Mouse (Mus musculus) MEL-GATA-1-ER (cell line): ENCODE data around the gene Oprm1.
"Not testable (repeated sequence)": the region's sequence is repeated elsewhere in the genome, so short reads cannot be mapped to it uniquely, and the experiment has no call there.

ENCODE experiments used
- DNase-seq: peaks from one replicate; pipeline ENCODE4 v3.0.0-alpha.2; 2012; ENCODE audit warnings: low read depth; ENCODE audit errors: extremely low read depth

Oprm1 gene

GRCm38 (mm10) chr10:6758206-6758605 is at the start of gene Oprm1:
Gene Oprm1 (plus strand): TSS chr10:6758506.
- no peak for DNase-seq

DNA sequence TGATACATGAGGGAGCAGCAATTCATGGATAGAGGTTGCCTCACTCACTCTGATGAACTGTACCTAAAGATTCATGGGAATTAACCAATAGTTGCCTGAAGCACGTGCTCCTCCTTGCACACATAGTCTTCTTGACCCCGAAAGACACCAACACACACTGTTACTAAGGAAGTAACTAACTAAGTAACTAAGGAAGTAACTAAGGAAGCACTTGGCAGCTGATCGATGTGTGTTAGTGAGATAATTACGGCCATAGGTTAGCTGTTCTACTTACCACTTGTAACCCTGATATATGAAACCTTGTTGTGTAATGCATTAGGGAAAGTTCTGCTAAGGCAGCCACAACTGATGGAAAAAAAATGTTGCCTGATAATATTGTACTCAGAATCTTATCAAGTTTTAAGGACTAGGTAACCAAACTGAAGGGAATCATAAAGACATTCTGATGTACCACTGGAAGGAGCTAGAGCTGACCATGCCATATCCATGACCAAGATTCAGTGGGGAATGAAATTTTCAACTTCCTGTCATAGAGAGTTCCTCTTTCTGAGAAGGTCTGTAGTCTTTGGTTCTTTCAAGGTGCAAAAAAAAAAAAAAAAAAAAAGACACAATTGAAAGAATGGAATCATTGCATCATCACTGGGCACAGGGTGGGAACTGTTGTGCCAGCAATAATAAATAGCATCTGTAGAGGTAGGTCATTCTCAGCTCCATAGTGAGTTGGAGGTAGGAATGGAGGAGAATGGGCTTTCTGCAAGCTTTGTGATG is 40.9 kb upstream of the Oprm1 start:
- no peak for DNase-seq

GRCm38 (mm10) chr10:6723765-6724164 is 34.5 kb upstream of the Oprm1 start:
- DNase-seq = no peak

DNA sequence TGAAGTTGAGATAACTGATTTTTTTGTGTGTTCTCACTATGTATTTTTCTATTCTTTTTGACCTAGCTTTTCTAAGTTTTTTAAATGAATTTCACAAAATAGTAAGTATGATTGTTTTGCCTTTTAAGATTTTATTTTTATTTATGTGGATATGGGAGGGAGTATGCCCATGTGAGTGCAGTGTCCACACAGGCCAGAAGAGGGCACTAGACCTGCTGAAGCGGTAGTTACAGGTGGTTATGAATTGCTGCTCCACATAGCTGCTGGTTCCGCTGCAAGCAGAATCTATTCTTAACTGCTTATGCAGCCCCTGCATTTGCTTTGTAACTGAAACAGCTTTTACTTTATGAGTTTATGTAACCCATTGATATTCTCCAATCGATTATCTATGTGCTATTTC is 29.8 kb upstream of the Oprm1 start:
- DNase-seq = peak; percentile 0

GRCm38 (mm10) chr10:6753375-6753774 is 4.9 kb upstream of the Oprm1 start:
- no peak for DNase-seq

GRCm38 (mm10) chr10:6761287-6761811 is 3.0 kb downstream of the Oprm1 start, which contains the start of gene Gm10945:
Gene Gm10945 (minus strand): TSS chr10:6761761.
- DNase-seq = no peak

DNA sequence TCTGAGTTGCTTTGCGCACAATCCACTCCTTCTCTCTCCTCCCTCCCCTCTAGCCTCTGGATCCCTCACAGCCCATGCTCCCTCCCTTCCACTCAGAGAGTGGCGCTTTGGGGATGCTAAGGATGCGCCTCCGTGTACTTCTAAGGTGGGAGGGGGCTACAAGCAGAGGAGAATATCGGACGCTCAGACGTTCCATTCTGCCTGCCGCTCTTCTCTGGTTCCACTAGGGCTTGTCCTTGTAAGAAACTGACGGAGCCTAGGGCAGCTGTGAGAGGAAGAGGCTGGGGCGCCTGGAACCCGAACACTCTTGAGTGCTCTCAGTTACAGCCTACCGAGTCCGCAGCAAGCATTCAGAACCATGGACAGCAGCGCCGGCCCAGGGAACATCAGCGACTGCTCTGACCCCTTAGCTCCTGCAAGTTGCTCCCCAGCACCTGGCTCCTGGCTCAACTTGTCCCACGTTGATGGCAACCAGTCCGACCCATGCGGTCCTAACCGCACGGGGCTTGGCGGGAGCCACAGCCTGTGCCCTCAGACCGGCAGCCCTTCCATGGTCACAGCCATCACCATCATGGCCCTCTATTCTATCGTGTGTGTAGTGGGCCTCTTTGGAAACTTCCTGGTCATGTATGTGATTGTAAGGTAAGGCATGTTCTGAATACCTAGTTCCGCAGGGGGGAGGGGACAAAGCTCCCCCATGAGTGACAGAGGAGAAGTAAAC is 30.4 kb downstream of the Oprm1 start:
- DNase-seq = no peak

DNA sequence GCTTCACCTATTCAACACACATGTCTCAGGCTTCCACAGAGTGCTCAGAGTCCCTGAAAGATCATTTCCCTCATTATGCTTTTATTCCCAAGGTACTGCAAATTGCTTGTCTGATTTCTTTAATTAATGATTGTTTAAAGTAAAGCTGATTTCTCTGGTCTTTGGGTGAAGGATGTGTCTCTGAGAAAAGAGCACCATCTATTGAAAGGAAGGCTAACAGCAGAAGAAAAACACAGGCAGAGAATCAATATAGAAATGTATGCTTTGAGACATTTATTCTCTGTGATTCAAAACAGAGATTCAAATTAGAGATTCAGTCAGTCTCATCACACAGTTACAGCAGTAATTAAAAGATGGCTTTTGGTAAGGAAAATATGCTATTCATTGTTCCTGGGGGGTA is 31.9 kb downstream of the Oprm1 start:
- DNase-seq = no peak

DNA sequence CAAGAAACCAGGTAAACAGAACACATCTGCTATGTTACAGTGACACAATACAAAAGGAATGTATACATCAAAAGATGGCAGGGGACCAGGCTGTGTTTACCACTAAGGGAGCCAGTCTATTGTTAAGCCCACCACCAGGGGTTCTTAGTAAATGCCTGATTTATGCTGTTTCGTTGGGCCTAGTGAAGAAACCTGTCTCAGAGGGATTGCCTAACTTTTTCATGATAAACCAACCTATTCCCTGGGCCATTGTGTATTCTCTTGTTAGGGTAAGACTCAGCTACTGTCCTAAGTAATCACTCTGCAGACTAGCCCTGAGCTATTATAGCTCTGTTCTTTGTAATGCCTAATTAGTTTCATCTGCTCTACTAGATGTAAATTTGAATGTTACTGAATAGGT is 62.3 kb downstream of the Oprm1 start:
- no peak for DNase-seq

DNA sequence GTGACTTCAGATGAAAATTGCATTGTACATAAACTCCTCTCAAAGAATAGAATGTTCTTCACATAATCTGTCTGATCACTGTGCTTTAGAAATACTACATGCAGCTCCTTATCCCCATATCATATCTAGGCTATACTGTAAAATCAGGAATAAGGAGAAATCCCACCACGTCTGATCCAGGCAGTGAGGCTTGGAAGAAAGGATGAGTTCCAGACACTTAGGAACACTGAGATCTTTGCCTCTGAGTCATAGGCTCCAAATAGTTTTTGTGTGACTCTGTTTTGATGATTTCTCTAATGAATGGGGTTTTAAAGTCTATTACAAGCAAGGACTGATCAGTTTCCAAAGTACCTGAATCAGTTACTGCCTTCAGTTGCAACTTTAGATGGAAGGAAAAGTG is 83.9 kb downstream of the Oprm1 start:
- DNase-seq = no peak

DNA sequence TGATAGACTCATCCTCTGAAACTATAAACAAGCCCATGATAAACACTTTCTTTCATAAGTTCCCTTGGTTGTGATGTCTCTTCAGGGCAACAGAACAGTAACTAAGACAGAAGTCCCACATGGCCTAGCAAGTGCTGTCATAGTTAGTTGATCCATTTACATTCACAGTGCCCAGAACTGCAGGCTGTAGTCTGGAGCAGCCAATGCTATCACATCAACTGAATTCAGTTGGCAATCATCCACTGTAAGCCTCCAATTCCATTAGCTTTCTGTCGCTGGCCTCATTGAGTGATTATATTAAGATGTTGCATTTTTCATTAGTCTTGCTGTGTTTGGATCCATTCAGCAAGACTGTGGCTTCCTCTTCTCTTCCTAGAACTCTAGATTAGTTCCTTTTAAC is 88.0 kb downstream of the Oprm1 start:
- DNase-seq = no peak

DNA sequence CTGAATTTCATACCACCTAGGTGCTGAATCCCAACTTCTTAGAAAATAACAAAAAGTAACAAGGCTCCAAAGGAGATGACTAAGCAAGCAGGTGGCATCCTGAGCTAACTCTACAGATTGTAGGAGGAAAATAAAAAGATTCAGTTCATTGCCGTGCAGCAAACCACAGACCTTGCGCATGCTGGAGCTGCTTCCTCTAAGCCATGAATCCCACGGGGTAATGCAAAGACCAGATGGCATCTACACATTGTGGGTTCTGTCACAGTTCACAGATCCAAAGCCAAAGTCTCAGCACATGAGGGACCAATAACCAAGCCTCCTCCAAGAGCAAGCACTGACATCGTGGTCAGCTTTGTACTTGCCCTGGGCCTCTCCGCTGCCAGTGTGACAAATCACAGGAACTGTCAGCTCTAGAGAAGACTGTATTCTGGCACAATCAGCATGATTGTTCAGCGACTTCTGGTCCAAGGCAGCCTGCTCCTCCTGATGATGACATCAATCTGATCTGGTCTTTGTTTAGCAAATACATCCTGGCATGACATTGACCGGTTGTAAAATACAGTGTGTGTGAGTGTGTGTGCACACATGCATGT is 90.0 kb downstream of the Oprm1 start:
- DNase-seq = no peak

- no peak for DNase-seq
These were observed 90.5 kb downstream of the Oprm1 start for GRCm38 (mm10) chr10:6848834-6849233.

GRCm38 (mm10) chr10:6855812-6856211 is 97.5 kb downstream of the Oprm1 start:
- no peak for DNase-seq

DNA sequence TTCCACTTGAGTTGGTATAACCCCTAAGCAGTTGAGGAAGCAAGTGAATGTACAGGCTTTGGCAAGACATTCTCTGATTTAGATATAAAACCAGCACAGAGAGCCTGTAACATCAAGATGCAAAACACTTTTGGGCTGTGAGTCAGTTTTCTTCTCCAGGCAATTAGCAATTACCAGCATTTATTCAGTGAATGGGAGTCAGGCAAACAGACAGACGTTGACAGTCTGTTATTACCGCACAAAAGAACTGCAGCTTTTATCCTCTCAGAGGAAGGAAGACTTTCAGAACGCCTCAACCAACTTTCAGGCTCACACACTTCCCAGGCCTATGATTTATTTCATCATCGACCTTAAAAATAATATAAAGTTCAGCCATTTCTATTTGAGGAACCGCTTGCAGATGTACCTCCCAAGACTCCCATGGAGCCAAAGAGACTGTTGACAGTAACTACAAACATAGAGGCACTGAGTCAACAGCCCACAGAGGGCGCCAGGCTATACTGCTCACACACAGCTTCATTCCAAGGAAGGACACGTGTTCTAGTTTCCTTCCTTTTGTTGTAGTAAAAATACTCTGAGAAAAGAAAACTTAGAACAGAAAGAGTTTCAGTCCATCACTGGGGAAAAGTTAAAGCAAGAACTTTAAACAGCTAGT is 113.2 kb downstream of the Oprm1 start:
- DNase-seq = no peak

GRCm38 (mm10) chr10:6873917-6874316 is 115.6 kb downstream of the Oprm1 start:
- DNase-seq = no peak

DNA sequence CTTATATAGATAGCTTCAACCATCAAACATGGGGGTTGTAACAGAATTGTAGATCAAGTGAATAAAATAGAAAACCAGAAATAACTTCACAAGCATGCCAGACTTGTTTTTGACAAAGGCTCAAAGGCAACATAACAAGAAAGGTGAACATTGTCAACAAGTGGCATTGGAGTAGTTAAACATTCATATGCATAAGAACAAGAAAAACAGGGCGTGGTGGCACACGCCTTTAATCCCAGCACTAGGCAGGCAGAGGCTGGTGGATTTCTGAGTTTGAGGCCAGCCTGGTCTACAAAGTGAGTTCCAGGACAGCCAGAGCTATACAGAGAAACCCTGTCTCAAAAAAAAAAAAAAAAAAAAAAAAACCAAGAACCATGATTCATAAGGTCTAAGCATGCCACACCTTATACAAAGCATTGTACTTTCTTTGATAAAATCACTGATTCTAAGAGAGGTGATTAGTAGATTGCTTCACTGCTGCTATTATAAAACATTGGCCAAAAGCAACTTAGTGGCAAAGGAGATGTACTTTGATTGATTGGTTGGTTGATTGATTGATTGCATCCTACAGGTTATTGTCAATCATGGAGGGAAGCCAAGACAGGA is 120.1 kb downstream of the Oprm1 start:
- DNase-seq = no peak

GRCm38 (mm10) chr10:6882041-6882440 is 123.7 kb downstream of the Oprm1 start:
- DNase-seq = not testable (repeated sequence)

GRCm38 (mm10) chr10:6885460-6885859 is 127.2 kb downstream of the Oprm1 start:
- no peak for DNase-seq

- DNase-seq = no peak
These were observed 131.4 kb downstream of the Oprm1 start for GRCm38 (mm10) chr10:6889640-6890245.
